Mouse (Mus musculus): ENCODE measurements at regions not wholly inside any gene's neighbourhood (a gene's known extent, or its start where the extent isn't known, plus 50 kb on each side); places are given as distances from the start of the nearest gene placed in this dataset.

DNA sequence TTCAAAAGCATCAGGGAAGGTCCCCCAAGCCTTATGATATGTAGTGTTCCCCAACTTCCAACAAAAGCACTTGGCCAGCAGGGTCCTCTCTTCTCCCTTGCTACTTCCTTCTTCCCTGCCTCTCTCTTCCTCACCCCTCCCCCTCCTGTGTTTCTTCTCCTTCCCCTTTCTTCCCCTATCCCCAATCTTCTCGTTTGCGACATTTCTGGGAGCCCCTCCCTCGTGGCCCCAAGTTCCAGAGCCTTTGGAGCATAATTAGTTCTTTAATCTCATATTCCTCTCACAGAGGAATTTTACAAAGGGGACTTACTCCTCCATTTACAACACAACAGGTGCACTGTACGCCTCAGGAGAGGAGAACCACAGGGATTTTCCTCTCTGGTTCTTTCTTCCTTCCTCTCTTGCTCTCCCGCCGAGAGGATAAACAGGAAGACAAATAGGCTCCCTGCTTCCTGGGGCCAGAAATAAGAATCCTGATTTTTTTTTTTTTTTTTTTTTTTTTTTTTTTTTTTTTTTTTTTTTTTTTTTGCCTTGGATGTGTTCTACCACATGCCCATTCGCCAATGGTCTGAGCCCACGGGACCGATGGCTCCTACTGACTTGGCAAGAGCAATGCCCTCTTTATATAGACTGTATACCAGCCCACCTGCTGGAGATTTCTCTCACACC, 578.4 kb upstream of the Gm10131 start:
- TF ChIP-seq CTCF (conservative IDR thresholded peaks at IDR 0.05; ENCODE audit: insufficient read depth, insufficient read length, low read depth, low read length) = no peak
- no peak for TF ChIP-seq POLR2A (IDR thresholded peaks at IDR 0.05; ENCODE audit: low read depth, low read length)
